Mouse (Mus musculus) kidney, adult 2 months (tissue): ENCODE results near the gene Slc16a8.

Source experiments
- CTCF ChIP-seq: fragments of 200-500 bp; conservative IDR thresholded peaks from 2 replicates; pipeline ENCODE4 v1.5.1; 2011; ENCODE audit warnings: low read depth, mild to moderate bottlenecking, control low read depth, low read length, moderate library complexity, mixed read lengths; ENCODE audit not compliant: insufficient read depth, insufficient read length
- POLR2A ChIP-seq: fragments of 200-500 bp; IDR thresholded peaks from one replicate; pipeline ENCODE4 v1.6.1; 2011; ENCODE audit warnings: low read depth, low read length, control low read depth

DNA sequence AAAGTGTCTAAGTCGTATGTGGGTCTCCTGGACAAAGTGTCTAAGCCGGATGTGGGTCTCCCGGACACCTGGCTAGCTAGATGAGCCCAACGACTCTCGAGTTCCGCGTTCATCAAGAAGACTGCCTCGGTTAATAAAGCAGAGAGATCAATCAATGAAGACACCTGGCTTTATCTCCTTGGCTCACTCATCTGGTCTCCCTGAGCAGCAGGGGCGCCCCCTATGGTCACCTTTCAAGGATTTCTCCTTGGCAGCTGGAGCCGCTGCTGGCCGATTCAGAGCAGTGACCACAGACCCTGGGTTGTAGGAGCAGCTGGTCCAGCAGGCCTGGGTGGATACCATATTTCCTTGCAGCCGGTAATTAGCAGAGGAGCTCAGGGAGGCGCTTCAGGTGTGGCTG is 7.8 kb upstream of the Slc16a8 start:
- no peak; the same call in 1 of the 2 replicates for TF ChIP-seq CTCF
- no peak for TF ChIP-seq POLR2A
